Mouse (Mus musculus) ES-CJ7 (cell line): ENCODE results near the gene Atg9b.
A peak's percentile ranks its signal among the peaks of the same experiment; 100 is the strongest.

Source experiments
- DNase-seq: peaks from one replicate; pipeline ENCODE4 v3.0.0; 2011; ENCODE audit warnings: low read depth, low spot score

Atg9b gene

DNA sequence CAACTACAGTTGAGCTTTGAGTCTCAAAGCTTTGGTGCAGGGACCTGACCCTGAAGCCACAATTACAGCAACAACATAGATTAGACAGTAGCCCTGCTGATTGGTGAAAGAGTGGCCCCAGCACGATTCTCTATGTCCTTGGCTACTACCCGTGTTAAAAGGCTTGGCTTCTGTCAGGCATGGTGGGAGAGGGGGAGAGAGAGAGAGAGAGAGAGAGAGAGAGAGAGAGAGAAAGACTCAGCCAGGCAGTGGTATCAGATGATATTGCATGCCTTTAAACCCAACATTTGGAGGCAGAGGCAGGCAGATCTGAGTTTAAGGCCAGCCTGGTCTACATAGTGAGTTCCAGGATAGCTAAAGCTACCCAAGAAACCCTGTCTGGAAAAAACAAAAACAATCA, 10.0 kb downstream of the Atg9b start:
- DNase-seq, result no peak

DNA sequence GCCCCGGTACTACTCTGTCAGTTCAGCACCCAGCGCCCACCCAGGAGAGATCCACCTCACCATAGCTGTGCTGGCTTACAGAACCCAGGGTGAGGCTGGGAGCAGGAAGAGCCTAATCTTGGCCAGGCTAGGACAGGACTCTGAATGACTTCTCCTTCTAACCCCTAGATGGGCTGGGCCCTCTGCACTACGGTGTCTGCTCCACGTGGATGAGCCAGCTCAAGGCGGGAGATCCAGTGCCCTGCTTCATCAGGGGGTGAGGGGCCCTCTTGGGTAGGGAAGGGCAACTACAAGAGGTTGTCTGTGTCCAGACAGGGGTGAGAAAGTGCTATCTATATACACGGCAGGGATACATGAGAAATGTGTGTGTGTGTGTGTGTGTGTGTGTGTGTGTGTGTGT, 10.5 kb downstream of the Atg9b start:
- DNase-seq, result no peak

DNA sequence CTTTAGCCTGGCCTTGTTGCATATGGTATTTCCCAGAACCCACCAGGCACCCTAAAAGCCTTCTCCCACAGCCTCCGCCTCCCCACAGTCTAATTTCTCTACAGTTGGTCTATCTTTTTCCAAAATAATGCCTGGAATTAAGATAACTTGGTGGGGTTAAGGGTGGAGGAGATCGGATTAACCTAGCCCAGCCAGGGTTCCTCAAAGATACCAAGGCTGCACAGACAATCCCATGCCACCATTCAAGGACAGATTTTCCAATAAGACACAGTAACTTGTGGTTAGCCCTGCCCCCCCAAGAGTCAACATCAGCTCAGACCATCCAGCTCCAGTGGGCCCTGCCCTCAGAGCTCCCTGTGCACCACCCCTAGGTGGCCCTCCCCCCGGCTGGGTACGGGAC, 11.4 kb downstream of the Atg9b start:
- no peak for DNase-seq

DNA sequence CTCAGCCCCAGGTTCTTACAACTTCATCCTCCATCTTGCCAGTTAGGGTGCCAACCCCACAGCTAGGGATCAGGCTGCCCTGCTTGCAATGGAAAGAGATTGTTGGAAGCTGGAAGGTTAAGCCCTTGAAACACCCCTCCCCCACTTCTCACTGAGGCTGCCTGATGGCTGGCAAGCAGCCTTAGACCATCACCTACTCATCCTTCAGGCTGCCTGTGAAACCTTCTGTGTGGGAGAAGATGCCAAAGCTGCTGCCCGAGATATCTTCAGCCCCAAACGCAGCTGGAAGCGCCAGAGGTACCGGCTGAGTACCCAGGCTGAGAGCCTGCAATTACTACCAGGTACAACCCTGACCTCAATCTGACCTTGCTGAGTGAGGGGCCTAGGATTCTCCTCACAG, 12.4 kb downstream of the Atg9b start:
- no peak for DNase-seq

DNA sequence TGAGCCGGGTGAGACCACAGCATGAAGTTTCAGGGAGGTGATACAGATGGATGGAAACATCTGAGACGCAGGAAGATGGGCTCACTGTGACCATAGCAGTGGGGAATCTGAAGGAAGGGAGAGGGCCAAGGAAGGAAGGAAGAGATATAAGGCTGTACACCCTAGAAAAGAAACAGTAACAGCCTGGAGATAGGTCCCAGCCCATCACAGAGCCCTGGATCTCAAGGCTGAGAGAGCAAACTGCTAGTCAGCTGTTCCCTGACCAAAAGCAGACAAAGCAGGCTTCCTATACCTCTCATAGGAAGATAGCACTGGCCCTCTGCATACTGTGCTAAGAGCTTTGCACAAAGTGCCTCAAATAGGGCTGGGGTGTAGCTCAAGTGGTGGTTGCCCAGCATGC, 13.2 kb downstream of the Atg9b start:
- no peak for DNase-seq

DNA sequence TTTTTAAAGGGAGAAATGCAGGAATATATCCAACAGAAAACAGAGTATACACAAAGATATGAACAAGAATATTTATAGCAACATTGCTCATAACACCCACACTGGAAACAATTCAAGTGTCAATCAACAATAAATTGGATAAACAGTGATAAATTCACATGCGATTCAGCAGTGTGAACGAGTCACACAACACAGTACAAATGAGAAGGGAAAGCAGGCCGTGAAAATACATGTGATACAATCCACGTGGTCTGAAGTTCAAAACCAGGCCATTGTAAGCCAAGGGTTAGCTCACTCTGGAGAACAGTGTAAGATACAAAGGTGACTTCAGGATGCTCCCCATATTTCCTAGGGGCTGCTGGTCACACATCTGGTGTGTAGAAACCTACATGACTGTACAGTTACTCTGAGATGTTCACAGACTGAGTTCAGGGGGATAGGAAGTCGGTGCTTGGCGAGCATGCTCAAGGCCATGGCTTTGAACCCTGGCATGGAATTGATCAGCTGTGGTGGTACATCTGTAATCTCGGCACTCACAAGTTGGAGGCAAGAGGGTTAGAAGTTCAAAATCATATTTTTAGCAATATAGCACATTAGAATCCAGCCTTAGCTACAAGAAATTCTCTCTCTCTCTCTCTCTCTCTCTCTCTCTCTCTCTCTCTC, 17.1 kb downstream of the Atg9b start:
- no peak for DNase-seq

DNA sequence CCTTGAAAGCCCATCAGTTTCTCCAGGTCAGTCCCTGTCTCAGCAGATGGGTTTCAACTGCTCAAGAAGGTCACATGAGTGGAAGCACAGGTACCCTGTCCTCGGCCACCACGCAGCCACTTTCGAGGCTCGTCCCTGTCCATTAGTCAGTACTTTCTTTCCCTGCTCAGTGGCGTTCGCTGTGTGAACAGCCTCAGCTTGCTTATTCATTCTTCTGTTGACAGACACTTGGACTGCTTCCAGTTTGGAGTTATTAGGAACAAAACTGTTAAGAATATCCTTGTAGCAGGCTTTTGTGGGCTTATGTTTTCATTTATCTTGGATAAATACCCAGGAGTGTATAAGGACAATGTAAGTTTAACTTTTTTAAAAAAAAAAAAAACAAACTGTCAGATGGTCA, 17.7 kb downstream of the Atg9b start:
- DNase-seq, result no peak

DNA sequence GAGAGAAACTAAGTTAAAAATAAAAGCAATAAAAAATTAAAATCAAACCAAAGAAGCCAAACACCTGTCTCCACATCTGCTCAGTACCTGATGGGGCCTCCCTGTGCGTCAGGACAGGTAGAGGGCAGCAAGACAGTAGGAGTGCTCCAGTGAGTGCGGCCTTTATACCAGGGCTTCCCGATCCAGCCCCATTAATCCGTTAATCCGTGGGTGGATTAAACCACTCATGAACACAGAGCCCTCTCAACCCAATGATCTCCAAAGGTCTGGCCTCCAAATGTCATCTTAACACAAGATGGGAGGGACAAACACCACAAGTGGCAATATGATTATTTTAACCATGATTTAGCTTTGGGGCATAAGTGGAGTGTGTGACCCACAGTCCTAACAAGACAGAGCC, 18.1 kb downstream of the Atg9b start:
- DNase-seq, result no peak

DNA sequence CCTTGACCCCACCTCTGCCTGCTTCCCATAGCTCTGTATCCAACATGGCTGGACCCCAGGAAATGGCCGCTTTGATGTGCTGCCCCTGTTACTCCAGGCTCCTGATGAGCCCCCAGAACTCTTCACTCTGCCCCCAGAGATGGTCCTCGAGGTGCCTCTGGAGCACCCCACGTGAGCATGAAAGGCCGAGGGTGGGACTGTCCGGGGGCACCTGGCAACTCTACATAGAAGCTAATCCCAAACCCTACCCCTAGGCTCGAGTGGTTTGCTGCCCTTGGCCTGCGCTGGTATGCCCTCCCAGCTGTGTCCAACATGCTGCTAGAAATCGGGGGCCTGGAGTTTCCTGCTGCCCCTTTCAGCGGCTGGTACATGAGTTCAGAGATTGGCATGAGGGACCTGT, 22.2 kb downstream of the Atg9b start:
- no peak for DNase-seq

DNA sequence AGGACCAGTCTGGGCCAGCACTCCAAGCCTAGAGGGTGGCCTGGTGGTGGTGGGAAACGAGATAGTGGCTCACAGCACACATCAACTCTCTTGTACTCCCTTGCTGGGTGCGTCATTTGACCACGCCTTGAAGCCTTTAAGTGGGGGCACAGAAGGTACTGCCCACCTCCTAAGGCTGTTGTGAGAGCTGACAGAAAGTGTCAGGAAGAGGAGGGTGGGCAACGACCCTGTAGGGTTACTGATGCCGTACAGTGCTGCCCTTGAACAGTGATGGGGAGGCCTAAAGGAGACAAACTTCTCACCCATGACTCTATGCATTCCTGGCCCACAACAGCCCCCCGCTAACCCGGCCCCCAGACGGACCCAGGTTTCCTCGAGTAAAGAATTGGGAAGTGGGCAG, 25.5 kb downstream of the Atg9b start:
- DNase-seq, result no peak

DNA sequence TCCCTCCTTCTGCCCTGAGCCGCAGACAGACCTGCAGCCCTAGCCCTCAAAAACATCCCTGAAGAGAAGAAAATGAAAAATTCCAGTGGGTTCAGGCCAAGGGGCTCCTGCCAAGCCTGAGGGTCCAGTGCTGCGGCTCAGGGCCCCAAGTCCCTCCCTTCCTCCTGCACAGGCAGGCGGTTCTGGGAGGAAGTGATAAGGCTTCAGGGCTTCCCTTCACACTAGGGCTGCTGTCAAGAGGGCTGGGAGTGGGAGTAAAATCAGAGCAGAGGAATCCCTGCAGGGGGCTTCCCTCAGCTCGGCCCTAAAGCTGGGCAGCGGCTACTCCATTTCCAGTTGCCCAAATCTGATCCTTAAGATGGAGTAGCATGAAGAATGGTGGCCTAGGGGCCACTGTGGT, 26.4 kb downstream of the Atg9b start:
- DNase-seq, result no peak

DNA sequence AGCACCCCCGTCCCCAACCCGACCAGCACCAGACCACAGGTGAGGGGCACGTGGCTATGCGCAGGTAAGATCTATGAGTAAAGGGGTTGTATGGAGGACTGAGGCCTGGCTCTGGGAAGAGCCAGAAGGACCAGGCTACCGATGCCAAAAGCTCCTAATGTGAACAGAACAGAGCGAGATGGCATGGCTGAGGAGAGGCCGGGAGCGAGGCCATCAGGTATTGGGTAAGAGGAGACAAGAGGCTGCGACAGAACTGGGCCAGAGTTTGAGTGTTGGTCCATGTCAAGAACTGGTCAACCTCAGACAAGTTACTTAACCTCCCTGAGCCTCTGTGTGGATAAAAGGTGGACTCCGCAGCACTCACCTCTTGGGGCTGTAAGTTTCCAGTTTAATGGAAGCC, 27.0 kb downstream of the Atg9b start:
- no peak for DNase-seq

DNA sequence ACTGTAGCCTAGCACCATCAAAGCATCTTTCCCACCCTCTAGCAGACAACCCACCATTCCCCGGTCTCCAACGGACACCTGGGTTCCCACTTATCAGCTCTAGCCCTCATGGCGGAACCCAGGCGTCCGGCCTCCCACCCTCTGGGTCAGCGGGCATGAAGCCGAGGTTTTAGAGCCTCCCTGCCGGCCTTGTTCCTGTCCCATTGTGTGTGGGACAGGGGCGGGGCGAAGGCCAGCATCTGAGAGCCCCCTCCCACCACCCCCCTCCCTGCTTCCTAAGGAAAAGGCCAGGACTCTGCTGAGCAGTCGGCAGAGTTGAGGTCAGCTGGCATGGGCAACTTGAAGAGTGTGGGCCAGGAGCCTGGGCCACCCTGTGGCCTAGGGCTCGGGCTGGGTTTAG, 27.4 kb downstream of the Atg9b start, which contains the start of gene Nos3:
Gene Nos3, plus strand, starts transcription at position 303 of the 400 bp plus-strand sequence.
- DNase-seq, result no peak

DNA sequence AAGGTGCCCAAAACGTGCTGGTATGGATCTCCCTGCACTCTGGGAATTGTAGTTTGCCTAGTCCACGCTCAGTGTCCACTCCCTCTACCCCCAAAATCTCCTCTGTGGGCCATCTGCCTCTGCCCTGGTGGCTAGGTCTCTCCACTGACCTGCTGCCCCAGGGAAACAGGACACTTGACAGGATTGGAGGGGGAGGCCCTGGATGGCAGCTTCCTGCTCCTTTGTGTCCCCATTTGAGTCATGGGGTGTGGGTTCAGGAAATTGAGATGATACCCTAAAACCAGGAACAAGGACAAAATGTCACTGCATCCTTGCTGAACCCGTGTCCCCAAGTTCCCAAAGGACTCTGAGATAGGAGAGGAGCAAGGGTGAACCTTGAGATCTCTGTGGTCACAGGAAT, 27.9 kb downstream of the Atg9b start:
- no peak for DNase-seq

DNA sequence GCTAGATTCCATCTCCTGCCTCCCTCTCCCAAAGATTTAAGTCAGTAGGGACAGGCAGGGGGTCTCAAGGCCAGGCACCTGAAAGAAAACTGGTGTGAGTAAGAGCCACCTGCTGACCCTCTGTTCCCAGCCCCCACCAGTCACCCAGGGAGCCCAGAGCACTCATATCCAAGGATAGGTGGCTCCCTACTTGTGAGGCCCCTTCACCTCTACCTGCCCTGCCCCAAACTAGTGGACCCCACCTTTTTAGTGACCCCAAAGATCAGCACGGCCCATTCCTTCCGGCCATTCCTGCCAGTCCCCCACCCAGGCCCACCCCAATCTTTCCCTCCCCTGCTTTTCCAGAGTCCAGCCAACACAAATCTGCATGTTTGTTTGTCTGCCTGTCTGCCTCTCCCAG, 28.5 kb downstream of the Atg9b start:
- no peak for DNase-seq

DNA sequence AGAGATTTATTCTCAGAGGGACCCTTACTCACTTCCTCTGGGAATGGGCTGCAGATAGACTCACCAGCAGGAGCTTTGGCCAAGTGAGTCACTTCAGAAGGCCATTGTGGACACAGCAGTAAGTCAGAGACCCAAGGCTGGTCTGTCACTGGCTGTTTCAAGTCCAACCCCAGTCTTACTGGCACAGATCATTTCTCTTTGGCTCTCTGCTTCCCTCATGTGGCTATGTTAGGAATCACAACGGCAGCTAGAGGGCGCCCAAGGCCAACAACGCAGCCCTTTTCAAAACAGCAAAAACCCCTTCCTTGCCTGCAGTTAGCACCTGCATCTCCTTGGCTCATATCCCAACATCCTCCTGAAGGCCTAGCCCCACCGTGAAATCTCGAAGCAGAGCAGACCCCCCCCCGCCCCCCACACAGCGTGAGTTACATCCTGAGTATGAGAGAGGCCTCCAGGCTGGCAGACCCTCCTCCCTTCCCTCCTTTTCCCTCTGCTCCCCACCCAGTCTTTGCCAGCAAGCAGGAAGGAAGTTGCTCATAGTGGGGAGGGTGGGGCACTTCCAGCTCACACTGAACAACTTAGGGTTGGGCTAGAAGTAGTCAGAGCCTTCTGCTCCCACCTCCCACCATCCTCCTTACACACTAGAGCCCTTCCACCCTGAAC, 31.0 kb downstream of the Atg9b start:
- peak; percentile 92 for DNase-seq

DNA sequence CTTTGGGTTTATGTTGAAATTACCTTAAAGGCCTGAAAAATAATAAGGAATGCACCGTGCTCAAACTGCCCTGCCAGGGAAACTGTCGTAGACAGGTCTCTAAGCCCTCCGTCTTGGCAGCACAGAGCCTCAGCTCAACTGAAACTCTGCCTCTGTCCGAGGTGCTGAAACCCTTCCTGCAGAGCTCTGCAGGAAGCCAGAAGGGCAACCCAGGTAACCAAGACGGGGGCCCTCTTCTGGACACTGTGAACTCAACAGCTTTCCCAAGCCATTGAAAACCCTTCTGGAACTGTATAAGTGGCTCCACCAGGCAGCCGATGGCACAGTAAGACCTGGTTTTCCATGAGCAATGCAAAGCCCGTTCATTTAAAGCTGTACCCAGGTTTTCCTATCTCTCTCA, 34.5 kb downstream of the Atg9b start:
- peak; percentile 88 for DNase-seq

DNA sequence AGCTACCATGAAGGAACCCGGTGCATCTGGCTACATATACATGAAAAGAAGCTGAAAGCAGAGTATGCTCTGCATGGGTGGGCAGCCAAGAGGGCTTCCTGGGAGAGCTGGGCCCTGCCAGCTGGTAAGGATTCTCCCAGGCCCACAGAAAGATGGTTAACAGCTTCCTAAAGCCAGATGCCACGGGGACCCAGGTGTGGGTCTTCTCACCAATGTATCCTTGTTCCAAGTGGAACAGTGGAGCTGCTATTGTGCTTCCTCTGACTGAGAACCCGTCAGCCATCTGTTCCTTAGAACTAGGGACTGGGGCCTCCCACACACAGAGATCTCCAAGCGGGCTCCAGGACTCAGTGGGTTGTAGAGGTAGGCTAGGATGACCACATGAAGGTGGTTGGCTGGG, 35.2 kb downstream of the Atg9b start:
- DNase-seq, result no peak

DNA sequence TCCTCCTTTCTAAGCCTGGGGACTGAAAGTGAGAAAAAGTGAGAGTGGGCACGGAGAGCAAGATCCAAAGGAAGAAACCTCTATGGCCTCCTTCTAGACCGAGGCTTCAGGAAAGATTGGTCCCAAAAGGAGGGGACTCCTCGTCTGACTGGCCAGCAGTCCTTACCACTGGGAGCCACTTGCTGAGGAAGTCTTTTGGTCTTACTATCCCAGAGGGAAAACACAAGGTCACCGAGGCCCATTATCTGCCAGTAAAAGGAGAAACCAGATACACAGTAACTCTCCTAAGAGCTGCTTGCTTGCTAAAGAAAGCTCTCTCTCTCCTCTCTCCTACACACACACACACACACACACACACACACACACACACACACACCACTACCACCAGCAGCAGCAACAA, 38.6 kb downstream of the Atg9b start:
- DNase-seq, result no peak

DNA sequence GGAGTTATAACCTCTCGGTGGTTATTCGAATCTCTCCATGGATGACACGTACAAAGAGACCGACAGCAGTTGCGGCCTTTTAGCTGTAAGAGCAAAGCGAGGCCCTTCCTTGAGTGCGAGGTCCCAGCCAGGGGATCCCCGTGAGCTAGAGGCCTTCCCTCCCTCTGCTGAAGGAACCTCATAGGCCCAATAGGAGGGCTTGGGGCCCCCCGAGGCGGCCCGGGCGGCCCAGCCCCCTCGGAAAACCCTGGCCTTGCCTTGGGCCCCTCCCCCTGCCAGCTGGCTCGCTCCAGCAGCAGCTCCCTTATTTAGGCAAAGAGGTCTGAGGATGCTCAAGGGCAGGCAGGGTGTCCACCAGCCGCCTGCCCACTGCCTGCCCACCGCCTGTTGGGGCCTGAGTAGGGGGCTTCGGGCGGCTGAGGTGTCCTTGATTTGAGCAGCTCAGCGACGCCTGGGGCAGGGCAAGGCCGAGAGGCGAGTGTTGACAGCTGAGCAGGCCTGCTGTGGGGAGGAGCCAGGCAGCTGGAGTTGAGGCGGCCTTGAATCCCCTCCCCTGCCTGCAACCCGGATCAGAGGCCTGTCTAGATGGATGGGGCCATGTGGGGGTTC, 39.6 kb downstream of the Atg9b start:
- DNase-seq, result peak; percentile 28

DNA sequence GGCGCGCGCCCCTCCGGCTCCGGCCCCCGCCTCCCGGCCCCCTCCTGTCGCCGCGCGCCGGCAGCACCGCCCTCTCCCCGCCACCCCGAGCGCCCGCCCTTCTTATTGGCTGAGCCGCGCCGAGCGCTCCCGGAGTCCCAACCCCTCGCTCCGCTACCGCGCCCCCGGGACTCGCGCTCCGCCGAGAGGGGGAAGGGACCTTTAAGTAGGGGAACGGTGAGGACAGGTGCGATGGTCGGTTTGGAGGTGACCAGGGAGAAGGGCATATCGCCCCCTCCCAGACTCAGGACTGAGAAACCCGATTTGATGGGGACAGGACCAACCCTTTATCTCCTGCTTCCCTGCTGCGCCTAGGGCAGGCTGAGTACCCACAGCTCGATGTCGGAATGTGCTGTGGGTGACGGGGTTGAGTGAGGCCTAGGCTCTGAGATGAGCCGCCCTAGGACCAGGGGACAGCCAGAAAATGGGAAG, 40.2 kb downstream of the Atg9b start:
- DNase-seq, result peak; percentile 71

DNA sequence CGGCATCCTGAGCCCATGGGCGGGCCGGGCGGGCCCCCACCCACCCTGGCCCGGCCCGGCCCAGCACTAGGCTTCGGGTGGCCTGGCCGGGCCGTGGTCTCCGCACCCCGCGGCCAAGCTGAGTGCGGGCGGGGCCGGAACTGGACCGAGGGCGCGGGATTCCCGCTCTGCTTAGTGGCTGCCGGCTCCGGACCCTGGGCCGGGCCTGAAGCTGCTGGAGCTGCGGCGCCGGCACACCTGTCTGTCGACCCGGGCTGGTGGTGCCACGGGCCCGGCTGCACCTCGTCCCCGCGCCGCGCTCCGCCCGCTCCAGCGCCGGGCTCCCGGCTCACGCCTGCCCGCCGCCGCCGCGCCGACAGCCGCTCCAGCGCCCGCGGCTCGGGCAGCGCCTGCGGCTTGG, 40.7 kb downstream of the Atg9b start, which contains the start of gene Kcnh2:
Gene Kcnh2, minus strand, starts transcription at position 327 of the 400 bp plus-strand sequence.
- DNase-seq, result no peak
